Mouse (Mus musculus) hindbrain, embryonic 16.5 days (tissue): ENCODE results near the gene Rsrp1. TPM values are rescaled to one million over a fixed set of nuclear protein-coding genes. Genes with fewer than 3 reads are reported as not detected.

Source experiments
- ATAC-seq: fragments of 200-750 bp; cut with Nextera tagmentation; 2 replicates; pipeline ENCODE4 v1.8.0; 2017; ENCODE audit warnings: moderate TSS enrichment, moderate library complexity
- H3K27ac ChIP-seq: fragments of 300-500 bp; sonication (generic); 2 replicates; pipeline ENCODE4 v1.5.1; 2014; ENCODE audit warnings: low read depth, mild to moderate bottlenecking, control low read depth, low read length, moderate library complexity
- H3K27me3 ChIP-seq: fragments of 300-500 bp; sonication (generic); replicated peaks from 2 replicates; pipeline ENCODE4 v1.6.1; 2014; ENCODE audit warnings: low read length; ENCODE audit not compliant: control insufficient read depth, insufficient read depth
- H3K36me3 ChIP-seq: fragments of 300-500 bp; sonication (generic); 2 replicates; pipeline ENCODE4 v1.6.1; 2014; ENCODE audit warnings: mild to moderate bottlenecking, low read length, moderate library complexity, mixed read lengths; ENCODE audit not compliant: control insufficient read depth, insufficient read depth
- H3K4me1 ChIP-seq: fragments of 300-500 bp; sonication (generic); 2 replicates; pipeline ENCODE4 v1.6.1; 2014; ENCODE audit warnings: low read depth, low read length; ENCODE audit not compliant: control insufficient read depth, insufficient read depth
- H3K4me2 ChIP-seq: fragments of 300-500 bp; sonication (generic); 2 replicates; pipeline ENCODE4 v1.6.1; 2014; ENCODE audit warnings: mild to moderate bottlenecking, low read length, control low read depth, moderate library complexity
- H3K4me3 ChIP-seq: fragments of 300-500 bp; sonication (generic); 2 replicates; pipeline ENCODE4 v1.5.1; 2014; ENCODE audit warnings: mild to moderate bottlenecking, low read length, control low read depth, moderate library complexity
- H3K9ac ChIP-seq: fragments of 300-500 bp; sonication (generic); 2 replicates; pipeline ENCODE4 v1.6.1; 2014; ENCODE audit warnings: low read depth, mild to moderate bottlenecking, control low read depth, low read length, moderate library complexity
- H3K9me3 ChIP-seq: fragments of 300-500 bp; sonication (generic); 2 replicates; pipeline ENCODE4 v1.6.1; 2014; ENCODE audit warnings: mild to moderate bottlenecking, low read length, moderate library complexity; ENCODE audit not compliant: control insufficient read depth
- WGBS: fragments of 180-500 bp; shearing (Covaris S2); extraction: QIAGEN DNeasy Blood & Tissue Kit; methylation state at CpG from one replicate; pipeline ENCODE4 v1.1.7; 2014; 5-methylcytosine and 5-hydroxymethylcytosine counted together
- polyA plus RNA-seq: library from polyadenylated mRNA; unstranded; fragments of >200 nt; fragmentation: Nextera tagmentation; extraction: Ambion mirVana; gene quantifications from 2 replicates; pipeline ENCODE4 v1.2.1, GENCODE M21; 2015

Gene Rsrp1
- polyA plus RNA-seq: 453 and 454 TPM in 2 replicates

DNA sequence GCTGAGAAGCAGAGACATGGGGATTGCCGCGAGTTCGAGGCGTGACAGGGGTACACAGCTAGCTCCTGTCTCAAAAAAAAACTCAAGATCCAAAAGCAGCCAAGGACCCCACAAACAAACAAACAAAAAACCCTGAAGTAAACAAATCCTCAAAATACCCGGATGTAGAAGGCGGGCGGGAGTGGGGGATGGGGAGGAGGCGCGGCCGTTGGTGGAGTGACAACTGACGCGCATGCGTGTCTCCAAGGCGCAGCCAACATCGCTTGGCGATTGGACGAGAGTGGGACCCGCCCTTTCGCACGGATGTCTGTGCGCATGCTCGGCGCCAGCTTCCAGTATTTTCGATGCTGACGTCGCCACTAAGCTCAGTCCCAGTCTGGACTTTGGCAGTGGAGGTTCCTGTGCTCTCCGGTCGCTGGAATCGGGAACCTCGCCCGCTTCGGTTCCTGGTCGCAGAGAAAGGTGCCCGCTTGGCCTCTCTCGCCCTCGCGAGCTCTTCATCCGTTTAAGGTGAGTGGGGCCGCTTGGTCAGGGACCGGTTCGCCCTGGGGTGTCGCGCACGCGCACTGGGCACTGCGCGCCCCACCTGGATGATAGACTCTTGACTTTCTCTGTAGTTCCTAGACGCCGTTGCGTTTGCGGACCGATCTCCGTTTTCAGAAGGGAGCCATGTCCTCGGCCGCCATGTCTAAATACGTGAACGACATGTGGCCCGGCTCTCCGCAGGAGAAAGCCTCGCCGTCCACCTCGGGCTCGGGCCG lies at the start of gene Rsrp1:
Gene Rsrp1 (plus strand): TSS at position 335 of the 761 bp plus-strand sequence.
- H3K4me3 ChIP-seq: peak within 1 kb of the TSS; percentile 99
- peak; percentile 97 for ATAC-seq
- H3K4me2 ChIP-seq: peak within 1 kb of the TSS; percentile 97
- WGBS: under 1% methylated on average over 60 of the region's 64 CpGs
- peak within 1 kb of the TSS; percentile 97 for H3K27ac ChIP-seq
- H3K9ac ChIP-seq: peak within 1 kb of the TSS; percentile 94
- peaks cover 17% of the 10 kb centered on the region for H3K4me1 ChIP-seq
- peaks cover 20% of the 10 kb centered on the region for H3K36me3 ChIP-seq
- H3K27me3 ChIP-seq: no peaks in the 10 kb centered on the region
- H3K9me3 ChIP-seq: no peaks in the 10 kb centered on the region

DNA sequence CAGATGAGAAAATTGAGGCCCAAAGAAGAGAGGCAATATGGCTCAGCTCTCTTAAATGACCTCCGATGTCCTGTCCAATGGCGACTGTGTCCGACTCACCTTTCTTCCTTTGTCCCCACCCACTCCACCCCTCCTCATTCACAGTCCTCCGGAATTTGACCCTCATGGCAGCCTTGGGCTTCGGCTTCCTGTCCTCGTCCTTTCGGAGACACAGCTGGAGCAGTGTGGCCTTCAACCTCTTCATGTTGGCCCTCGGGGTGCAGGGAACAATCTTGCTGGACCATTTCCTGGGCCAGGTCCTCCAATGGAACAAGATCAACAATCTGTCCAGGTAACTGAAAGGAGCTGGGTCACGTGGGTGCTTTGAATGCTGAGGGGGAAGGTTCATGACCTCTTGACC lies 47.2 kb upstream of the Rsrp1 start:
- WGBS: 83% methylated on average over 9 of the region's 9 CpGs
- H3K9me3 ChIP-seq: no peaks in the 10 kb centered on the region
- peaks cover 5% of the 10 kb centered on the region for H3K4me1 ChIP-seq
- no peak for ATAC-seq
- H3K36me3 ChIP-seq: no peaks in the 10 kb centered on the region
- no peak overlapping the region for H3K4me2 ChIP-seq
- H3K27ac ChIP-seq: no peak overlapping the region
- H3K9ac ChIP-seq: no peak overlapping the region
- H3K27me3 ChIP-seq: no peaks in the 10 kb centered on the region
- no peak overlapping the region for H3K4me3 ChIP-seq

DNA sequence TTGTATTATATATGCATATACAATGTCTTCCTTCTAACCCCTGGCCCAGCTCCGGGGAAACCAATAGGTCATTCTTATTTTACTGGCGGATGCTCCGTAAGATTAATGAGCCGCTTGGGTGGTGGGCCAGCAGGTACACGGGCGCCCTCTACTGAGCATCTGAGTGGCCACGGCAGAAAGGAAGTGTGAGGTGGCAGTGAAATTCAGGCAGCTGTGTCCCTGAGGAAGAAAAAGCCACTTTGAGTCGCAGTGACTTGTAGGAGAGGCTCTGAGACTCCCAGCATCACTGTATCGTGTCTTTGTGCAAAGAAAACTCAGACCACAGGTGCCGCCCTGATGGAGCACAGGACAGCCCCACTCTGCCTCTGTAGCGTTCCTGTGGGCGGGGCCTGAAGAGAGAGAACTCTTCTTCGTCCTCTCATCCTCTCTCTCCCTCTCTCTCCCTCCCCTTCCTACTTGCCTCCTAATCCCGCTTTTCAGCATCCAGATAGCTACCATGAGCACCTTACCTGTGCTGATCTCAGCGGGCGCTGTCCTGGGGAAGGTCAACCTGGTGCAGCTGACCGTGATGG lies 43.9 kb upstream of the Rsrp1 start:
- Histone ChIP-seq H3K4me2 (peak overlapping the region; percentile 77), H3K27ac (no peak overlapping the region)

GRCm38 (mm10) chr4:134880041-134880440 lies 43.4 kb upstream of the Rsrp1 start:
- Histone ChIP-seq H3K4me1 (peaks cover 5% of the 10 kb centered on the region), H3K27ac (no peak overlapping the region), H3K4me3 (no peak overlapping the region; the same call in 1 of the 2 replicates), H3K9me3 (no peaks in the 10 kb centered on the region), H3K4me2 (peak overlapping the region; percentile 77), H3K27me3 (no peaks in the 10 kb centered on the region), H3K9ac (peak overlapping the region; percentile 57), H3K36me3 (no peaks in the 10 kb centered on the region)
- no peak for ATAC-seq
- 36% methylated on average over 6 of the region's 6 CpGs for WGBS

More for the DNA sequence above, 43.9 kb upstream of the Rsrp1 start:
- H3K9me3 ChIP-seq: no peaks in the 10 kb centered on the region
- H3K4me1 ChIP-seq: peaks cover 5% of the 10 kb centered on the region
- WGBS: 2% methylated on average over 17 of the region's 17 CpGs
- H3K36me3 ChIP-seq: no peaks in the 10 kb centered on the region
- peak; percentile 42; the same call in 1 of the 2 replicates for ATAC-seq
- peak overlapping the region; percentile 57 for H3K9ac ChIP-seq
- no peaks in the 10 kb centered on the region for H3K27me3 ChIP-seq
- H3K4me3 ChIP-seq: peak overlapping the region; percentile 36

GRCm38 (mm10) chr4:134883266-134883665 lies 40.1 kb upstream of the Rsrp1 start:
- 31% methylated on average over 7 of the region's 7 CpGs for WGBS
- no peaks in the 10 kb centered on the region for H3K27me3 ChIP-seq

DNA sequence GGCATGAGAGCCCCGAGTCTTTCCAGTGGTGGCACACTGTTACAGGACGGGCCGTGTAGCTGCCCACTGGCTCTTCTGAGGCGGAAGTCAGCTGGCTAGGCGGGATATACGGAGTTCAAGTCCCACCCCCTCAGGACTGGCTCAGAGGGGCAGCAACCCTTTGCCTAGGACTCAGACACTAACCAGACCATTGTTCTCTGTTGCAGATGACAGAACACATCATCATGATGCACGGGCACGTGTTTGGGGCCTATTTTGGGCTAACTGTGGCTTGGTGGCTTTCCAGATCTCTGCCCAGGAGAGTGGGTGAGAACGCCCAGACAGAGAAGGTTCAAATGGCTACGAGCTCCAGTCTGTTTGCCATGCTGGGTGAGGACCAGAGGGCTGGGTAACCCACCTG lies 39.6 kb upstream of the Rsrp1 start:
- H3K9me3 ChIP-seq: no peaks in the 10 kb centered on the region
- 90% methylated on average over 10 of the region's 10 CpGs for WGBS

More at GRCm38 (mm10) chr4:134883266-134883665, 40.1 kb upstream of the Rsrp1 start:
- Histone ChIP-seq H3K9me3 (no peaks in the 10 kb centered on the region), H3K36me3 (no peaks in the 10 kb centered on the region), H3K4me1 (peaks cover 5% of the 10 kb centered on the region), H3K9ac (no peak overlapping the region), H3K27ac (no peak overlapping the region), H3K4me2 (no peak overlapping the region), H3K4me3 (no peak overlapping the region)
- ATAC-seq: no peak

GRCm38 (mm10) chr4:134884364-134884763 lies 39.0 kb upstream of the Rsrp1 start:
- no peak overlapping the region for H3K9ac ChIP-seq
- H3K36me3 ChIP-seq: no peaks in the 10 kb centered on the region
- peaks cover 5% of the 10 kb centered on the region for H3K4me1 ChIP-seq
- no peak overlapping the region for H3K27ac ChIP-seq
- H3K4me3 ChIP-seq: no peak overlapping the region
- no peaks in the 10 kb centered on the region for H3K9me3 ChIP-seq
- H3K4me2 ChIP-seq: no peak overlapping the region
- H3K27me3 ChIP-seq: no peaks in the 10 kb centered on the region
- 93% methylated on average over 4 of the region's 4 CpGs for WGBS
- ATAC-seq: no peak

More for the DNA sequence above, 39.6 kb upstream of the Rsrp1 start:
- Histone ChIP-seq H3K27me3 (no peaks in the 10 kb centered on the region), H3K4me3 (no peak overlapping the region), H3K27ac (no peak overlapping the region), H3K4me1 (peaks cover 5% of the 10 kb centered on the region), H3K9ac (no peak overlapping the region), H3K4me2 (no peak overlapping the region), H3K36me3 (no peaks in the 10 kb centered on the region)
- no peak for ATAC-seq

DNA sequence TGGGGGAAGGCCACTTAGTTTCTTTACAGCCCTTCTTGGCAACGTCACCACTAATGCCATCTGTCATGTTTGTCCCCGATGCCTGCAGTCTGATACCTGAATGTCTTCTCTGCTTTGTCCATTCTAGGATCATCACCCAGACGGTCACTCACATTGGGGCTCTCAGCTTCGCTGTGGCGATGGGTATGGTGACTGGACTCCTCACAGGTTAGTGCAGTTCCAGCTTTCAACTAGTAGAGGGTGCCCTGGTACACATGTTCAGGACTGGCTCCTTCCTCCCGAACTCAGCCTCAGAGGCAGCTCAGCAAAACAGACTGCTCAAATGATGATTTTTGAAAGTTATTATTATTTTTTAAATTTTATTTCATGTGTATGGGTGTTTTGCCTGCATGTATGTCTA lies 31.3 kb upstream of the Rsrp1 start:
- Histone ChIP-seq H3K27me3 (no peaks in the 10 kb centered on the region), H3K9me3 (no peaks in the 10 kb centered on the region), H3K4me3 (no peak overlapping the region), H3K4me2 (no peak overlapping the region), H3K36me3 (peaks cover 10% of the 10 kb centered on the region), H3K4me1 (no peaks in the 10 kb centered on the region), H3K27ac (no peak overlapping the region), H3K9ac (no peak overlapping the region)
- ATAC-seq: no peak
- WGBS: 72% methylated on average over 6 of the region's 6 CpGs

- peaks cover 31% of the 10 kb centered on the region for H3K36me3 ChIP-seq
These were observed 26.1 kb upstream of the Rsrp1 start for GRCm38 (mm10) chr4:134897256-134897655.

More at GRCm38 (mm10) chr4:134897256-134897655, 26.1 kb upstream of the Rsrp1 start:
- Histone ChIP-seq H3K4me3 (no peak overlapping the region), H3K27me3 (no peaks in the 10 kb centered on the region), H3K4me1 (no peaks in the 10 kb centered on the region), H3K9me3 (no peaks in the 10 kb centered on the region), H3K4me2 (no peak overlapping the region), H3K9ac (no peak overlapping the region), H3K27ac (no peak overlapping the region)
- 79% methylated on average over 6 of the region's 6 CpGs for WGBS
- no peak for ATAC-seq
